Mouse (Mus musculus): ENCODE measurements around the gene Ctsg.
"Not testable (repeated sequence)": the region's sequence is repeated elsewhere in the genome, so short reads cannot be mapped to it uniquely, and the experiment has no call there.

The Ctsg gene

DNA sequence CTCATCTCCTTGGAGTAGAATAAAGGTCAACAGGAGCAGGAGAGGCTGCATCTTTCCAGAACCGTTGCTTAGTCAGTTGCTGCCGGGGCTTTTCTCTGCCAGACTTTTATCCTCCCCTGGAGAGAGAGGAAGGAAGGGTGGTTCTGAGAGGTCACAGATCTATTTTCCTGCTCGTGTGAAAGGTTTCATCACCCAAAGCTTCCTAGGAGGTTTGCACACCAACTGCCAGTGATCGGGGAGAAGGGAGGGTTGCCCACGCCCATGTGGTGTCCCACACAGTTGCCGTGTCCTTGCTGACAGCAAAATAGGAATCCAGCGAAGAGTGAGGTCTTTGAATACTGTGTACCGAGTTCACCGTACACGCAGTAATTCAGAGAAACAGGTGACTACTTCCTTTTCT is at the start of gene Ctsg:
Gene Ctsg, minus strand, starts transcription at position 189 of the 400 bp plus-strand sequence.
- DNase-seq (ENCODE audit: low spot score in 2 of 2) = no peak

DNA sequence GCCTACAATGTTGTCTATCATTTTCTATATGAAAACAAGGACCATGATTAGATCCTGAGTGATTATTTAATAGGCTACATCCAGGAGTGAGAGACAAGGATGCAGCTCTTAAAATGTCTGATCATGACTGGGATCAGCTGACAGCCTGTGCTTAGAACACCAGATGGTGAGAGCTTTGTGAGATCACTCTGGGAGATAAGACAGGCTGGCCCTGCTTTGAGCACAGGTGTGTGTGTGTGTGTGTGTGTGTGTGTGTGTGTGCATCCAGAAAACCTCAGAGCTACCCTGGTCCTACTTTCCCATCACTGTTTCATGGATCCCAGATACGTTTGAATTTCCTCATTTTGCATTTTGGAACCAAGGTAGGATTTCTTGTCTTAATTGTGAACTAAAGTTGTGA is 31.3 kb upstream of the Ctsg start:
- DNase-seq (ENCODE audit: low spot score in 2 of 2) = not testable (repeated sequence)

DNA sequence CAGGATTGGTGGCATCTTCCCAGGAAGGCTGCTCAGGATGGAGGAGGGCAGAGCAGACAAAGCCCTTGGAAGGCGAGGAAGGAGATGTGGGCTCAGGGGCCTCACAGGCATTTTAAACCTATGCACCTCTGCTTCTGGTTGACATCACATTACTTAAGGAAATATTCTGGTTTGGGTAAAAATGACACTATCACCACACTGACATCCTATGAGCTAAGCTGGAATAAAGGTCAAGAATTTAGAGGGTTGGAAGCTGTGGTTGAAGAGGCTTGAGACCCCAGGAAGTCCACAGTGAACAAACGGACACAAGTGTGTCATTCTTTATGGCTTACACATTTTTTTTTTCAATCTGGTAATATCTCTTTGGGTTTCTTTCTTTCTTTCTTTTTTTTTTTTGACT is 30.1 kb upstream of the Ctsg start, which contains the start of gene Gzmd:
Gene Gzmd, minus strand, starts transcription at position 101 of the 400 bp plus-strand sequence.
- not testable (repeated sequence) for DNase-seq (ENCODE audit: low spot score in 2 of 2)

DNA sequence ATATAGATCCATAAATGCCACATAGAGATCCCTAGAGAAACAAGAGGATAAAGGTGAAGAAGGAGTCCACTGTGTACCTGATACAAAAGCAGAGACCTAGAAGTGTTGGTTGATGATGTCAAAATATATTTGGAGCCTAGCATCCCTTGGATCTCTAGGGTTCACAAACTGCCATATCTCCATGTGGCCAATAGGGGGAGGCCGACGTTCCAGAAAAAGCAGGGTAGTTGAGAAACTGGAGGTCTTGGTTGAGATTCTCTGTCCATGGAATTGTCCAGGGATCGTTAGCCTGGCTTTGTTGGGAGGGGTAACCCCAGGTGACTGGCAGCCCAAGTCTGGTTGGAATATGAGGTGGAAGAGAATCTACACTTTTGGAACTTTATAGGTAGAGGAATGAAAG is 26.0 kb upstream of the Ctsg start:
- no peak for DNase-seq (ENCODE audit: low spot score in 2 of 2)

DNA sequence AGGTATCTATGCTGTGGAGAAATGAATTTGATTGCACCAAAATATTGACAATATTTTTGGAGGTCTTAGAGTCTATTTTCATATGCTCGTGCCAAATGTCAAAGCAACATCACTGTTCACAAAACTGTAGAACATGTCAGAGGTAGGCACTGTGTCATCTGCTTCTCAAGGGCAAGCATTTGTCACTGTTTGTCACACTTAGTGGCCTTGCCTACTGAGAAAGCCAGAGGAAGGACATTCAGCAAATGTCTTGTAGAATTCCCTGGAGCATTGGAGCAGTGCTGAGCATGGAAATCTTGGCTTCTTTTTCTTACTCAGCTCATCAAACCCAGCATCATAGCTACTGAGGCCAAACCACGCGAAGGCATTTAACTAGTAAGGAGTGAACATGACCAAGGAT is 21.1 kb upstream of the Ctsg start:
- DNase-seq (ENCODE audit: low spot score in 2 of 2) = no peak

DNA sequence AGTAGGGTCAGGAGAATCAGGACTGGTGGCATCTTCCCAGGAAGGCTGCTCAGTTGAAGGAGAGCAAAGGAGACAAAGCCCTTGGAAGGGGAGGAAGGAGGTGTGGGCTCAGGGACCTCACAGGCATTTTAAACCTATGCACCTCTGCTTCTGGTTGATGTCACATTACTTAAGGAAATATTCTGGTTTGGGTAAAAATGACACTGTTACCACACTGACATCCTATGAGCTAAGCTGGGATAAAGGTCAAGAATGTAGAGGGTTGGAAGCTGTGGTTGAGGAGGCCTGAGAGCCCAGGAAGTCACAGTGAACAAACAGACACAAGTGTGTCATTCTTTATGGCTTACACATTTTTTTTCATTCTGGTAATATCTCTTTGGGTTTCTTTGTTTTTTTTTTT is 18.2 kb upstream of the Ctsg start, which contains the start of gene Gzme:
Gene Gzme, minus strand, starts transcription at position 101 of the 400 bp plus-strand sequence.
- DNase-seq (ENCODE audit: low spot score in 2 of 2) = no peak

DNA sequence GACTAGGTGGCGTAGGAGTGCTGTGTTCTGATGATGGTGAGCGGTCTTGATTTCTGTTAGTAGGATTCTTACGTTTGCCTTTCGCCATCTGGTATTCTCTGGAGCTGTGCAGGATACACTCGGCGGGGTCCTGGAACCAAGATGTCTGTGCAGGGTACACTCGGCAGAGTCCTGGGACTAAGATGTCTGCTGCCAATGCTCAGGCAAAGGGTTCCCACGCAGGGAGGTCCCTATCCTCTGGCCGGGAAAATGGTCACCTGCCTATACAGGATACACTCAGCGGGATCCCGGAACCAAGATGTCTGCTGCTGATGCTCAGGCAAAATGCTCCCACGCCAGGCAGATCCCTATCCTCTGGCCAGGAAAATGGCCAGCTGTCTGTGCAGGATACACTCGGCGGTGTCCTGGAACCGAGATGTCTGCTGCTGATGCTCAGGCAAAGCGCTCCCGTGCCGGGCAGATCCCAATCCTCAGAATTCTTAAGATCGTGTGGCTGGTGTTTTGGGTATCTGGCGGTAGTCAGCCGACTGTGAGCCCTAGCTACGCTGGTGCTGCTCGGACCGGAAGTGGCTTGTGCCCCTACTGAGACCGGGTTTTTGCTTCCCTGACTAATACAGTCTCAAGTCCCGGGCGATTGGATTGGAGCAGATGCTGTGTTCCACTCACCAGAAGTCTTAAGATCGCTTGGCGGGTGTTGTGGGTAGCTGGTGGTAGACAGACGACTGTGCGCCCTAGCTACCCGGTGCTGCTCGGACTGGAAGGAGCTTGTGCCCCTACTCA is 13.3 kb upstream of the Ctsg start:
- not testable (repeated sequence) for DNase-seq (ENCODE audit: low spot score in 2 of 2)

DNA sequence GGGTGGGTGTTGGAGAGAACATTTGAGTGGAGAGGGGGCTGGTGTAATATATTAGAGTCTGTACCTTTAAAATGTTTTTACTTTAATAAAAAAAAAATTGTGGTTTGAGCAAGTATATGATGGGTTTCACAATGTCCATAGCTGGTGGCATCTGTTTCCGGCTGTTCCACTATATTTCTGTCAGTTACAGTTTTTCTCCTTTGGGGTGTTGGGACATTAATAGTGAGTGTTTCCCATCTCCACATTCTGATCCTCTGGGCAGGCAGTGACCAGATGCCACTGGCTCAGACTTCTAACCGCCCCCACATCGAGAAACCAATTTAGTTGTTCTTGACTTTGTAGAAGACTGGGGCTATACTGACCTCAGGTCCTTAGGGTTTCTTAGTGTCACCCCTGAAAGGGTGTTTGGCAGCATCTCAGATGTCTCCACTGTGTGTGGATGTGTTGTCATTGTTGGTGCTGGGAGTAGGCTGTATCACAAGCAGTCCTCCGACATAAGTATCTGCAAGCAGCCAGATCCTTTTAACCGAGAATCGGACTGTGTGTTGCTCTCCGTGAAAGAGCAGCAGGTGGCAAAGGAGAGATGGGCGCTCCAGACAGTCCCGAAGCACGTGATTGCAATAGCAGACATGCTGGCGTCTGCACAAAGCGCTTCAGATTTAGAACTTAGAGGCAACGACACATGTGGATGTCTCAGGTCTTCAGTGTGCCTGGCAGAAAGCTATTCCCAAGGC is 3.2 kb upstream of the Ctsg start:
- no peak for DNase-seq (ENCODE audit: low spot score in 2 of 2)

DNA sequence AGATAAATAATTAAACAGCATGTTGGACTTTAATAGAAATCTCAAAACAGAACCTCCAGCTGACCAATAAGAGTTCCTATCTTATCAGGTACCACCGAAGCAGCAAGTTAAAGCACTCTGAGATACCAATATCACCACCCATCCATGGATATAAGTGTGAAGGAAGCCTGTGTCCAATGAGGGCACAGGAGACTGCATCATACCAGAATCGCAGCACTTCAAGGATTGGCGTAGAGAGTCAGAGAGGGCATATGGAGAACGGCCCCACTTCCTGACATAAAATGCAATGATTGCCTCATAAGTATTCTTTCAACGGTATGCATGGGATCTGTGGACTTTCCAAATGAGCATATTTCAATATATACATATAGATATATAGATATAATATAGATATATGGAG is 2.6 kb upstream of the Ctsg start:
- no peak for DNase-seq (ENCODE audit: low spot score in 2 of 2)

DNA sequence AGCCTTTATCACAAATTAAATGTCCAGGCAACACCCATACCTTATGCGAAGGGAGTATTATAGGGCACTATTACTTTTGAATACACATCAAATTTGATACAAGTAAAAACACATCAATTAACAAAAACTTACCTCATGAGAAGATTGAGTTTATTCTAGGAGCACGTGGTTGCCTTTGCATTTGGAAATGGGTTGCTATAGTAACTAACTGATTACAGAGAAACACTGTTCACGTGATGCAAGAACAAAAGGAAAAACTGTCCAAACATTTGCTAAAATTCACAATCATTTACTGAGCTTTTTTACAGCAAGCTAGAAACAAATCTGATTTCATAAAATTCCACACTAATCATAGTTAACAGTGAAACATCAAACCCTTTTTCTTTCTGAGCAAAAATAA is 1.1 kb upstream of the Ctsg start:
- no peak for DNase-seq (ENCODE audit: low spot score in 2 of 2)

DNA sequence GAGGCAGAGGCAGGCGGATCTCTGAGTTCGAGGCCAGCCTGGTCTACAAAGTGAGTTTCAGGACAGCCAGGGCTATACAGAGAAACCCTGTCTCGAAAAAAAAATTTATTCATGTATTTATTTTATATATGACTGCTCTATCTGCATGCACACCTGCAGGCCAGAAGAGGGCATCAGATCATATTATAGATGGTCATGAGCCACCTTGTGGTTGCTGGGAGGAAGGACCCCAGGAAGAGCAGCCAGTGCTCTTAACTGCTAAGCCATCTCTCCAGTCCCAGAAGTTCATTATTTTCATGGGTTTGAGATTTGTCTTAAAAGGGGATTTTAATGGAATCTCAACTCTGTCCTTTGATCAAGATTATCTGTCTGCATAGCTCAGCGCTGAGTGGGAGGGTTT is 3.4 kb downstream of the Ctsg start:
- DNase-seq (ENCODE audit: low spot score in 2 of 2) = no peak

DNA sequence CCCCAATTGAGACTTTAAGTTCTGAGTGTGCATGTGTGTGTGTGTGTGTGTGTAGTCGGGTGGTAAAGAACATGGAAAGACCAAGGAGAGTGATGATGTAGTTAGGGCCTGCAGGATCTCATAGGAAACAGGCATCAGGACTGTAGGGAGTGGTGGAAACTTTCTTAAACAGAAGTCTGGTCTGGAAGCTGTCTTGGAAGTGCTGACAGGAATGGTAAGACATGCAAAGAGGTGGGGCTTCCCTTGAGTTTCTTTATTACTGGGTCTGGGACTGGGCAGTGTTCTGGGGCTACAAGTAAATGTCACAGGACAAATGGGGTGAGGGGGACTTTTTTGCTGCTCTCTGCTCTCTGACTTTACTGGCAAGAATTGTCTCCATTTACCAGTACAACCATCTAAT is 4.8 kb downstream of the Ctsg start:
- DNase-seq (ENCODE audit: low spot score in 2 of 2) = no peak

DNA sequence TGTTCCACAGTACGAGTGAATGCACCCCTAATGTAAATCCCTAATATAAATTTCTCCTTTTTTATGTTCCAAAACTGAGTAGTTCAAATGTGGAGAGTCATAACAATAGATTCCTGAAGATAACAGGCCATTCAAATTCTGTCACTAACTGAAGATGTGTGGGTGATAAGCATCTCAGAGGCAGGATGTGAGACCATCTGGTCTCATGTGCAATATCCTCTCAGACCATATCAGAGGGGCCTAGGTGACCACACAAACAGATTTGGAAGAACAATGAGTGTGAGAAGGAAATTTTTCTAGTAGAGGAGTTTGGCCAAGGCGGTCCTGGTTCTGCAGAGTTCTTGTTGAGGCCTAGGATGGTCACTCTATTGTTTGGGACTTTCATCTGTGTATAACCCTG is 9.0 kb downstream of the Ctsg start:
- no peak for DNase-seq (ENCODE audit: low spot score in 2 of 2)

DNA sequence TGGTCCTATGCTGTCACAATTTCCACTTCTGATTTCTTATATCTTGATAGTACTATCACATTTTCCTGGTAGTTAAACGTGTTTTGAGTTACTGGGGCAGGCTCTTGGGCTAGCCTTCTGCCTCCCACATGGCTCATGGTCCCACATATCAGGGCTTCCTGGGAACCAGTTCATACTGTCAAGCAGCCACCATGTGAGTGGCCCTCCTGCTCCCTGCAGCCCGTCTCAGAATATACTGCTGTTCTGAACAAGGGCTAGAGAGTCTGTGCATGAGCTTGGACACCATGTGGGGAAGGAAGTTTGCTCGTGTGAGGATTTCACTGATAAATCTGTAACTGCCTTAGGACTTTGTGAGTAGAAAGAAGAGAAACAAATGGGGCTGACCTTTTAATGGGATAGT is 15.7 kb downstream of the Ctsg start:
- no peak for DNase-seq (ENCODE audit: low spot score in 2 of 2)

DNA sequence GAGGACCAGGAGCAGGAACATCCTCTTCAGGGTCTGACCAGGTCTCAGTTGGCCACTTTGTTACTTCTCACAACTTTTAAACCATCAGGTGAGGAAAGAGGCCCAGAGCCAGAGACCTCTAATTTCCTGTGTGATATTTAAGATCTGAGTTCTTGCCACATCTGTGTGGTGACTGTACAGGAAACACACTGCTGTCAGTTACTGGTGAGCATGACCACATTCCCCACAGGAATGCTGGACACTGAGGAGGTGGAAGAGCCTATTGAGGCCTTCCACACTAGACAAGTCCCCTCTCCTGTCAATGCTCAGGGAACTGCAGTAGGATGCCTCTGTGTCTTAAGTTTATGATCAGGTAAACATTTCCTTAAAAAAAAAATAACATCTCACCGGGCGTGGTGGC is 17.2 kb downstream of the Ctsg start, which contains the start of gene Mcpt8:
Gene Mcpt8, minus strand, starts transcription at position 107 of the 400 bp plus-strand sequence.
- DNase-seq (ENCODE audit: low spot score in 2 of 2) = no peak

DNA sequence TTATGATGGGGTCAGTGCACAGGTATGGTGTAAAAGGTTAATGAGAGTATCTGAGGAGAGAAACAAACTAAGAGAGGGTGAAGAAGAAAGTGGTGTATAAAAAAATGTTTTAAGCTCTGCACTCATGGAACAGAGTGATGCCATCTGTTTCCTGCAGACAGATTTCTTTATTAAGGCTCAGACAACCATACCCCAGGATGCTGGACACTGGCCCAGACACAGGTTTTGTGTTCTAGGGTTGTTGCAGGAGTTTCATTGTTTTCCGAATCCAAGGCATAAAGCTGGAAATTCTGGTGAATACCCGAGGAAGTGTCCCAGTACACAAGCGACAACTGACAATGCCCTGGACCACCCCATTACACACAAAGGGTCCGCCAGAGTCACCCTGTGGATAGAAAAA is 20.4 kb downstream of the Ctsg start:
- DNase-seq (ENCODE audit: low spot score in 2 of 2) = no peak

DNA sequence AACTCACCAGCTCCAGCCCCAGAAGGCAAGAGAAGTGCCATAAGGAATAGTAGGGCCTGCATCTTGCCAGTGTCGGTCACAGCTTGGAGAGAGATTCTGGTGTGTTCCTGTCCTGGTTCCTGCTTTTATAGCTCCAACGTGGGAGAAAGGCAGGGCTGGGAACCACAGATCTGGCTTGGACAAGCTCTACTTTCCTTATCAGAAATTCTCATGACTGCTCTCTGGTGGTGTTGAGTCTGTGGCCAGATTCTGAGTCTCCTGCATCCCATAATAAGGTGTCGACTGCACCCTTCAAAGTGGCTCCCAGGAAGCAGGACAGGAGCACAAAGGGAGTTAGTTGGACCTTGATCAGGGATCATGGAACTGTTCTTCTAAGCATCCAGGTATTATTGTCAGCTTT is 40.2 kb downstream of the Ctsg start, which contains the start of gene Mcpt4:
Gene Mcpt4, minus strand, starts transcription at position 101 of the 400 bp plus-strand sequence.
- not testable (repeated sequence) for DNase-seq (ENCODE audit: low spot score in 2 of 2)

DNA sequence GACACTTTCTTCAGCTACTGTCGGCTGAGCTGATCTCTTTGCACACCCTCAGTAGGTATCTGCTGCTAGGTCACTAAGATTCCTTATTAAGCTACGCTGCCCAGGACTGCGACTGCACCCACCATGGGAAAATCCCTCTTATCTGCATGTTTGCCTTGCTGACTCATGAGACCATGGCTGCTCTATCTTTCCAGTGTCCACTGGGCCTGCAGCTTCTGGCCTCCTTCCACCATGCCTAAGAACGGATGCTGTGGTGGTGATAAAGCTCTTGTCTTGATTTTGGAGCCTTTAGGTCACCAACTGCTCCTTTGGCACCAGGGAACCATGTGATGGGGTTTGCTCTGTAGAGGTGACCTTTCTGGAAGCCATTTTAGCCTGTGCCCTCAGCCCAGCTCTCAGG is 44.7 kb downstream of the Ctsg start:
- no peak for DNase-seq (ENCODE audit: low spot score in 2 of 2)

DNA sequence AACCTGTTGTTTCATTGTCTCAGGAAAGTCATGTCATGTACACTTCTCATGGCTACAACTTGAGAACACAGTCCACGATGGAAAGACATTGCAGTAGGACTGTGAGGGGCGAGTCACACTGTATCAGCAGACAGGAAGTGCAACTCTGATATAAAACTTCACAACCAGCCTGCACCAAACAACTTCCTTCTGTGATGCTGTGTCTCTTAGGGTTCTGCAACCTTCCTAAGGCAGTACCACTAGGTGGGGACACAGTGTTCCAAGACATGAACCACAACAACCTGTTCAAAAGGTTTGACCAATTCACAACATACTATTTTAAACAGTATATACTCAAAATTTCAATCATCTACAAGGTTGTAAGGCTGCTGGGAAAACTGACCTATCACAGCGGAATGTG is 47.0 kb downstream of the Ctsg start:
- no peak for DNase-seq (ENCODE audit: low spot score in 2 of 2)
